8 mouse cellular contexts compared by ENCODE assay signal in genomic region chr3:102735031-102735558, GRCm38 (mm10). TPM values are rescaled to one million over a fixed set of nuclear protein-coding genes. Genes with fewer than 3 reads are reported as not detected.
DNase-seq lines count a peak whose midpoint lies in the region; ATAC-seq and TF ChIP-seq lines count a peak whose summit lies in the region.

No protein-coding gene starts in this region.

- H3K36me3 ChIP-seq in forebrain, embryonic 14.5 days (ENCODE audit: control insufficient read depth, insufficient read depth, low read length) = no peaks in the 10 kb centered on the region
- no peaks in the 10 kb centered on the region for H3K36me3 ChIP-seq in intestine, embryonic 14.5 days (ENCODE audit: control insufficient read depth, insufficient read depth, low read length)
- no peaks in the 10 kb centered on the region for H3K36me3 ChIP-seq in spleen, adult 2 months (ENCODE audit: control insufficient read depth, insufficient read depth, low read length)

- peak overlapping the region; percentile 79 for H3K9ac ChIP-seq in forebrain, embryonic 14.5 days (ENCODE audit: low read length)
- H3K9ac ChIP-seq in intestine, embryonic 14.5 days (ENCODE audit: low read length) = peak overlapping the region; percentile 67

- under 1% methylated on average over 33 of the region's 33 CpGs for WGBS in bone marrow, adult 2 months
- under 1% methylated on average over 31 of the region's 33 CpGs for WGBS in forebrain, embryonic 14.5 days
- 2% methylated on average over 32 of the region's 33 CpGs for WGBS in intestine, embryonic 14.5 days
- under 1% methylated on average over 33 of the region's 33 CpGs for WGBS in spleen, adult 2 months

- H3K4me2 ChIP-seq in forebrain, embryonic 14.5 days (ENCODE audit: low read length) = peak overlapping the region; percentile 84
- H3K4me2 ChIP-seq in intestine, embryonic 14.5 days (ENCODE audit: low read length) = peak overlapping the region; percentile 81

- peak; percentile 76 for ATAC-seq in forebrain, embryonic 14.5 days
- peak; percentile 70 for ATAC-seq in intestine, embryonic 14.5 days (replicated peaks; ENCODE audit: low FRiP score, low TSS enrichment, low read depth)

- DNase-seq in ovary, adult 18-20 months (ENCODE audit: low spot score) = peak; percentile 6
- DNase-seq in ovary, postnatal 10 days (ENCODE audit: low spot score) = no peak
- DNase-seq in forebrain, embryonic 14.5 days (ENCODE audit: low spot score) = peak; percentile 57
- DNase-seq in intestine, embryonic 14.5 days (ENCODE audit: low spot score) = no peak
- peak; percentile 62 for DNase-seq in lung, postnatal 36 days
- peak in 1 of 2 experiments; percentile 54 for DNase-seq in spleen, adult 2 months (ENCODE audit: low read depth in 1 of 2, low spot score in 2 of 2)
- DNase-seq in frontal cortex, postnatal 25 days (ENCODE audit: low spot score in 2 of 2) = no peak

- no peak for TF ChIP-seq CTCF in bone marrow, adult 2 months (IDR thresholded peaks at IDR 0.05; ENCODE audit: control insufficient read depth, insufficient read depth, low read length)
- no peak for TF ChIP-seq CTCF in spleen, adult 2 months (IDR thresholded peaks at IDR 0.05; ENCODE audit: extremely low read depth, insufficient read depth, insufficient read length, insufficient replicate concordance)

- H3K27me3 ChIP-seq in forebrain, embryonic 14.5 days (replicated peaks; ENCODE audit: control insufficient read depth, insufficient read depth, low read length) = no peaks in the 10 kb centered on the region
- no peaks in the 10 kb centered on the region for H3K27me3 ChIP-seq in intestine, embryonic 14.5 days (replicated peaks; ENCODE audit: control insufficient read depth, insufficient read depth, low read length)
- H3K27me3 ChIP-seq in spleen, adult 2 months (ENCODE audit: control insufficient read depth, insufficient read depth, low read length) = no peaks in the 10 kb centered on the region

- H3K4me3 ChIP-seq in bone marrow, adult 2 months (replicated peaks; ENCODE audit: control insufficient read depth, low read depth, low read length) = peak overlapping the region; percentile 77
- peak overlapping the region; percentile 62 for H3K4me3 ChIP-seq in forebrain, embryonic 14.5 days (ENCODE audit: low read depth, low read length)
- peak overlapping the region; percentile 79 for H3K4me3 ChIP-seq in intestine, embryonic 14.5 days (ENCODE audit: low read depth, low read length)
- peak overlapping the region; percentile 69 for H3K4me3 ChIP-seq in spleen, adult 2 months (ENCODE audit: extremely low read depth, insufficient read depth, insufficient read length)

- H3K27ac ChIP-seq in bone marrow, adult 2 months (ENCODE audit: control insufficient read depth, insufficient read depth, low read depth, low read length, poor library complexity) = peak overlapping the region; percentile 46; the same call in 1 of the 2 replicates
- no peak overlapping the region for H3K27ac ChIP-seq in forebrain, embryonic 14.5 days (ENCODE audit: low read depth, low read length)
- H3K27ac ChIP-seq in intestine, embryonic 14.5 days (ENCODE audit: low read depth) = peak overlapping the region; percentile 92
- H3K27ac ChIP-seq in spleen, adult 2 months (ENCODE audit: insufficient read depth, low read length) = no peak overlapping the region

- H3K4me1 ChIP-seq in bone marrow, adult 2 months (ENCODE audit: control insufficient read depth, insufficient read depth, low read length) = peaks cover 7% of the 10 kb centered on the region; the same call in 1 of the 2 replicates
- H3K4me1 ChIP-seq in forebrain, embryonic 14.5 days (ENCODE audit: control insufficient read depth, insufficient read depth, low read length) = peaks cover 8% of the 10 kb centered on the region; the same call in 1 of the 2 replicates
- peaks cover 33% of the 10 kb centered on the region for H3K4me1 ChIP-seq in intestine, embryonic 14.5 days (replicated peaks; ENCODE audit: control insufficient read depth, insufficient read depth, low read length)
- peaks cover 26% of the 10 kb centered on the region; the same call in 1 of the 2 replicates for H3K4me1 ChIP-seq in spleen, adult 2 months (ENCODE audit: control insufficient read depth, insufficient read depth, insufficient read length)

- no peak for TF ChIP-seq POLR2A in bone marrow, adult 2 months (IDR thresholded peaks at IDR 0.05; ENCODE audit: borderline replicate concordance, control insufficient read depth, low read depth, low read length)
- no peak for TF ChIP-seq POLR2A in spleen, adult 2 months (IDR thresholded peaks at IDR 0.05; ENCODE audit: low read depth, low read length)

- no peaks in the 10 kb centered on the region for H3K9me3 ChIP-seq in forebrain, embryonic 14.5 days (replicated peaks; ENCODE audit: control insufficient read depth, low read length)
- H3K9me3 ChIP-seq in intestine, embryonic 14.5 days (ENCODE audit: control insufficient read depth, low read length) = no peaks in the 10 kb centered on the region

RNA-seq across cellular contexts. Expression of gene Tspan2, which starts 0.8 kb away (rescaled TPM):
- polyA plus RNA-seq in bone marrow, adult 2 months (2011; ENCODE audit: insufficient read depth, insufficient read length, low replicate concordance, missing spikeins) = 2.1 and 6.6 TPM in 2 replicates
- 8.8 and 8.9 TPM in 2 replicates for polyA plus RNA-seq in forebrain, embryonic 14.5 days (2014; fragmentation: Nextera tagmentation; extraction: Ambion mirVana)
- polyA plus RNA-seq in intestine, embryonic 14.5 days (2014; fragmentation: Nextera tagmentation; extraction: Ambion mirVana) = 24.1 and 25.1 TPM in 2 replicates
- polyA plus RNA-seq in spleen, adult 2 months (2012; rRNA removed) = 1.5 TPM in 2 replicates

RNA-seq across cellular contexts. Expression of gene Tshb, which starts 47.4 kb away (rescaled TPM):
- polyA plus RNA-seq in bone marrow, adult 2 months (2011; ENCODE audit: insufficient read depth, insufficient read length, low replicate concordance, missing spikeins) = not detected in 2 replicates
- polyA plus RNA-seq in forebrain, embryonic 14.5 days (2014; fragmentation: Nextera tagmentation; extraction: Ambion mirVana) = 0.23 TPM in 1 of 2 replicates, not detected in the other
- 0.16 and 0.19 TPM in 2 replicates for polyA plus RNA-seq in intestine, embryonic 14.5 days (2014; fragmentation: Nextera tagmentation; extraction: Ambion mirVana)
- not detected in 2 replicates for polyA plus RNA-seq in spleen, adult 2 months (2012; rRNA removed)

Comparison
In these comparisons a context has a peak if more than half of its experiments do, and no peak if none do; other contexts are left out.
1. DNase-seq: peak in ovary, adult 18-20 months (single experiment), forebrain, embryonic 14.5 days (single experiment) and lung, postnatal 36 days (single experiment); none in ovary, postnatal 10 days (single experiment), intestine, embryonic 14.5 days (single experiment) and frontal cortex, postnatal 25 days (0 of 2).
2. H3K27ac ChIP-seq: peak in bone marrow, adult 2 months (single experiment) and intestine, embryonic 14.5 days (single experiment); none in forebrain, embryonic 14.5 days (single experiment) and spleen, adult 2 months (single experiment).
3. Peak in every context shown above with its lines, with median percentiles within 50 percentile points of each other: H3K4me3 ChIP-seq.